ENCODE assay signal across 7 mouse cellular contexts in genomic region chr7:38107371-38108259, GRCm38 (mm10). TPM values are rescaled to one million over a fixed set of nuclear protein-coding genes. Genes with fewer than 3 reads are reported as not detected.
DNase-seq lines count a peak whose midpoint lies in the region; ATAC-seq lines count a peak whose summit lies in the region.

Gene Ccne1, minus strand, starts transcription at chr7:38107534.

- ATAC-seq in intestine, embryonic 15.5 days, result peak; percentile 95

- H3K4me1 ChIP-seq in intestine, embryonic 15.5 days (replicated peaks), result peaks cover 29% of the 10 kb centered on the region
- peaks cover 57% of the 10 kb centered on the region for H3K4me1 ChIP-seq in midbrain, embryonic 10.5 days

- H3K4me2 ChIP-seq in intestine, embryonic 15.5 days (replicated peaks), result peak within 1 kb of the TSS; percentile 95

- peak within 1 kb of the TSS; percentile 75 for H3K9ac ChIP-seq in intestine, embryonic 15.5 days

- H3K4me3 ChIP-seq in intestine, embryonic 15.5 days (replicated peaks), result peak within 1 kb of the TSS; percentile 81
- peak within 1 kb of the TSS; percentile 76 for H3K4me3 ChIP-seq in midbrain, embryonic 10.5 days

- H3K9me3 ChIP-seq in intestine, embryonic 15.5 days, result no peaks in the 10 kb centered on the region
- no peaks in the 10 kb centered on the region for H3K9me3 ChIP-seq in midbrain, embryonic 10.5 days (replicated peaks)

- H3K36me3 ChIP-seq in intestine, embryonic 15.5 days, result 0 out of 2 replicates have a peak, but pooled peaks cover 3% of the 10 kb centered on the region
- peaks cover 30% of the 10 kb centered on the region for H3K36me3 ChIP-seq in midbrain, embryonic 10.5 days

- peak within 1 kb of the TSS; percentile 72 for H3K27ac ChIP-seq in intestine, embryonic 15.5 days
- peak within 1 kb of the TSS; percentile 91 for H3K27ac ChIP-seq in midbrain, embryonic 10.5 days (replicated peaks)

- WGBS in intestine, embryonic 15.5 days, result under 1% methylated on average over 101 of the region's 102 CpGs
- under 1% methylated on average over 98 of the region's 102 CpGs for WGBS in midbrain, embryonic 10.5 days

- H3K27me3 ChIP-seq in intestine, embryonic 15.5 days (replicated peaks), result no peaks in the 10 kb centered on the region
- H3K27me3 ChIP-seq in midbrain, embryonic 10.5 days (ENCODE audit: low read depth, poor library complexity, severe bottlenecking), result peaks cover 18% of the 10 kb centered on the region

- intact Hi-C loops in left cerebral cortex, postnatal 25 days (cut with DNase I), result loop anchor here (1.0 kb wide), 1 partner anchor 22 kb away; no protein-coding TSS in a partner anchor

- peak; percentile 99 to 100 for DNase-seq in adrenal gland, adult (ENCODE audit: inconsistent age in 2 of 2, low spot score in 1 of 2)
- peak; percentile 98 for DNase-seq in embryo, embryonic 10.5 days (ENCODE audit: low spot score)
- peak; percentile 98 for DNase-seq in gastrocnemius, postnatal 25 days
- peak; percentile 98 to 99 for DNase-seq in left cerebral cortex, postnatal 25 days (ENCODE audit: low spot score in 2 of 2)
- DNase-seq in midbrain, embryonic 10.5 days (ENCODE audit: low spot score), result peak; percentile 99
- peak; percentile 99 for DNase-seq in right cerebral cortex, postnatal 4 days

RNA-seq across cellular contexts. Expression of gene Ccne1, which starts in this region (rescaled TPM):
- 1 to 10 TPM in 1 of 2 experiments, under 1 TPM in 1; 0.33 to 1.3 TPM for total RNA-seq in gastrocnemius, postnatal 25 days (2021)
- 57.2 and 59.4 TPM in 2 replicates for polyA plus RNA-seq in intestine, embryonic 15.5 days (2015; fragmentation: Nextera tagmentation; extraction: Ambion mirVana)
- 10 to 100 TPM; 16.7 to 18.8 TPM for total RNA-seq in left cerebral cortex, postnatal 25 days (2021)
- polyA plus RNA-seq in midbrain, embryonic 10.5 days (2016; fragmentation: Nextera tagmentation; extraction: Ambion mirVana), result 71.1 and 94.2 TPM in 2 replicates

Comparison
In these comparisons a context has a peak if more than half of its experiments do, and no peak if none do; other contexts are left out.
1. Peak in every context shown above with its lines: DNase-seq, ATAC-seq, H3K4me3 ChIP-seq and H3K27ac ChIP-seq.
2. RNA of gene Ccne1 (total RNA-seq): 16.7 to 18.8 TPM in left cerebral cortex, postnatal 25 days; 0.33 to 1.3 TPM in gastrocnemius, postnatal 25 days; every median in the first group is over 4 times any median in the second.